Mouse (Mus musculus) bone marrow macrophage, adult 2 months (primary cell): Measurements from ENCODE around the gene Ubn1. TPM values are rescaled to one million over a fixed set of nuclear protein-coding genes. Genes with fewer than 3 reads are reported as not detected.

Experiments used
- H3K27ac ChIP-seq: 2 replicates; pipeline ENCODE4 v1.5.1; 2012; ENCODE audit warnings: low read depth, low read length; ENCODE audit not compliant: insufficient read depth
- H3K4me1 ChIP-seq: 2 replicates; pipeline ENCODE4 v1.6.1; 2012; ENCODE audit warnings: low read length; ENCODE audit not compliant: control insufficient read depth, insufficient read depth
- H3K4me3 ChIP-seq: 2 replicates; pipeline ENCODE4 v1.5.1; 2012; ENCODE audit warnings: mild to moderate bottlenecking, low read length, moderate library complexity; ENCODE audit not compliant: insufficient read depth
- CTCF ChIP-seq: IDR thresholded peaks from 2 replicates; pipeline ENCODE4 v1.5.1; 2012; ENCODE audit warnings: low read depth, mild to moderate bottlenecking, low read length, moderate library complexity
- POLR2A ChIP-seq: IDR thresholded peaks from 2 replicates; pipeline ENCODE4 v1.6.1; 2012; ENCODE audit warnings: mild to moderate bottlenecking, low read depth, low read length, borderline replicate concordance
- polyA plus RNA-seq: library from polyadenylated mRNA; stranded (reverse); fragments of >200 nt; gene quantifications from 2 replicates; pipeline ENCODE4 v1.2.4, GENCODE M21; 2012; ENCODE audit not compliant: missing spikeins, insufficient read depth, insufficient read length

Ubn1 gene
- polyA plus RNA-seq, 1 experiment: 35.1 TPM

DNA sequence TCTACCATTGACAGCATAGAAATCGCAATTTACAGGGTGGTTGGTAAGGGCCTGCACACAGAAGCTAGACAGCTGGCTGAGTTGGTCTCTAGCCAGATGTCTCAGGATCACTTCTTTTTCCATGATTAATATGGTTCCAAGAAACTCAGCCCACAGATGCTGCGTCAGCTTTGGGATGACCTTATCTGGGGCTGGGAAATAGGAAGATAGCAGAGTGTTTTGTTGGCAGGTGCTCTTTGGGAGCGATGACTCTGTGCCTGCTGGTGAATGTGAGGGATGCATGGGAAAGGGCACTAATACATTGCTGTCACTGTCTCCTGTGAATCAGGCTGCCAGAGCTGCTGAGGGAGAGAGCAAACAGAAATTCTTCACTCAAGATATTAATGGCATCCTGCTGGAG, 20.5 kb downstream of the Ubn1 start:
- Histone ChIP-seq H3K4me1 (no peaks in the 10 kb centered on the region), H3K4me3 (no peak overlapping the region), H3K27ac (no peak overlapping the region)
- TF ChIP-seq CTCF: no peak
- TF ChIP-seq POLR2A: no peak

DNA sequence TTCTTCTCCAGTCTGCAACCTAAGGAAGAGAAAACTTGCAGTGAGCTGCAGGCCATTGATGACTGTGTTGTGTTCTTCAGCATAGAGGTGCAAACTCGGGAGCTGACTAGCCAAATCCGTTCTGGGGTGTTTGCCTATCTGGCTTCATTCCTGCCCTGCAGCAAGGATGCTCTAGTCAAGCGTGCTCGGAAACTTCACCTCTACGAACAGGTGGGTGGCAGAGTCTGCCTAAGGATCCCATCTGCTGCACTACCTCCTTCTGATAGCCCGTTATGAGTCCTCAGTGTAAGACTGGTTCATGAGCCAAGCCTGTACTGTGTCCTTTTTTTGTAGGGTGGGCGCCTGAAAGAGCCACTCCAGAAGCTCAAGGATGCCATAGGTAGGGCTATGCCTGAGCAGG, 22.1 kb downstream of the Ubn1 start:
- TF ChIP-seq CTCF (no peak), POLR2A (no peak)
- no peak overlapping the region for H3K4me3 ChIP-seq
- no peaks in the 10 kb centered on the region for H3K4me1 ChIP-seq
- H3K27ac ChIP-seq: no peak overlapping the region

DNA sequence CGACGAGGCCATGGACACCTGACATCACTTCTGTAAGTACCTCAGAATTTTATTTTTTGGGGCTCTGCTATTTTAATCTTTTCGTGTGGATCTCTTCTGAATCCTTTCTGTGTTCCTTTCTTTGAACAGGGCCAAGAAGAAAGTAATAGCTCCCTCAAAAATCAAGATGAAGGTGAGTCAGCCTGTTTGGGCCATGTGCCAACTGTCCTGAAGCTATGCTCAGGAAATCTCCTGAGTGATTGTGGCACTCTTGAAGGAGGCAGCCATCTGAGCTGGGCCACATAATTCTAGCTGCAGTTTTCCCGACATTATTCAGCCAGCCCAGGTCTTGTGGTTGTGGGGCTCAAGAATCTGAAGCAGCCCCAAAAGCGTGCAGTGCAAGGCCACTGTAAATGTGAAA, 24.5 kb downstream of the Ubn1 start:
- H3K4me1 ChIP-seq: no peaks in the 10 kb centered on the region
- no peak overlapping the region for H3K27ac ChIP-seq
- no peak for TF ChIP-seq POLR2A
- no peak for TF ChIP-seq CTCF
- no peak overlapping the region for H3K4me3 ChIP-seq

DNA sequence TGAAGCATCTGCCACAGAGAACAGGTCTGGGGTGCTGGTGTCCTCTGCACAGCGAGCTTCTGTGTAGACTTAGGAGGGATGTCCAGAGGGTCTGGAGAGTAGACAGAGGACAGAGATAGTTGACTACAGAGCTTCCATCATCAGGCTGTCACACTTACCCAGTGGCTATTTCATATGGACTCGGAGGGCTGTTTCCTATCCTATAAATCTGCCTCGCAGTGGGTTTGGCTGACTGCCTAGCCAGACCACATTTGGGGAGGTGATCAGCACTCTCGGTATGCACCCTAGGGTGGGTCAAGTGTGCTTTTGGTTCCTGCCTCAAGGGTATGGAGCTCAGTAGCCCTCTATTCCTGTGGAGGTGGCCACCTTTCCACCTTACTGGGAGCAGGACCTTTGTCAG, 35.3 kb downstream of the Ubn1 start:
- Histone ChIP-seq H3K4me3 (no peak overlapping the region), H3K4me1 (no peaks in the 10 kb centered on the region), H3K27ac (no peak overlapping the region)
- TF ChIP-seq POLR2A: no peak
- TF ChIP-seq CTCF: no peak

DNA sequence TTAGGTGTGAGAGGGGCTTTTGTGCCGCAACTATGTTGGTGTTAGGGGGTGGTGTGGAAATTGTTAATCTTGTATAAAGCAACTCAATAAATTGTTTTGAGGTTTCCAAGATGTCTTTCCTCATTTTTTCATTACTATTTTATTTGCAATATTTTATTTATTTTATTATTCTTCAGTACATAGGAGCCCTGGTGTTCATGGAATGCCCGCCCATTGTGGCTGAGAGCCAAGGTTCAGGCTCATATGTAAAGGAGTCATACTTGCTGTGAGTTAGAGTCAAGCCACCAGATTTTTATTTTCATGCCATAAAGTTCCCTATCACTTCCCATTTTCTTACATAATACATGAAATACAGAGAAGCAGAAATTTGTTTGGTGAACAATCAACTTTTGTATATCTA, 36.3 kb downstream of the Ubn1 start:
- Histone ChIP-seq H3K27ac (no peak overlapping the region), H3K4me3 (no peak overlapping the region), H3K4me1 (no peaks in the 10 kb centered on the region)
- TF ChIP-seq CTCF (no peak), POLR2A (no peak)

DNA sequence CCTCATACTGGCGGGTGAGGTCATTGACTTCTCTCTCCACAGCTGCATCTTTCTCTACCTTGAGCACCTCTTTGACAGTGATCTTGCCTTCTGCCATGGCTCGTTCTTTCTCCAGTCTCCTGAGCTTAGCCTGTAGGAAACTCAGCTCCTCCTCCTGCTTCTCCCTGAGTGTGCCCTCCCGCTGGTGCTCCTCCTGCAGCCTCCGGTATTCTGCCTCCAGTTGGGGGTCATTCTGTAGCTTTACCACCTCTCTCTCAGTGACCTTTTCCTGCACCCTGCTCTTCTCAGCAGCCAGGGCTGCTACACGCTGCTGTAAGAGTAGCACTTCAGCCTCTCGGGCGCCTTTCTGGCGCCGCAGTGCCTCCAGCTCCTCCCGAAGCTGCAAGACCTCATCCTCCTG, 39.2 kb downstream of the Ubn1 start:
- no peak overlapping the region for H3K27ac ChIP-seq
- no peaks in the 10 kb centered on the region for H3K4me1 ChIP-seq
- TF ChIP-seq CTCF: no peak

DNA sequence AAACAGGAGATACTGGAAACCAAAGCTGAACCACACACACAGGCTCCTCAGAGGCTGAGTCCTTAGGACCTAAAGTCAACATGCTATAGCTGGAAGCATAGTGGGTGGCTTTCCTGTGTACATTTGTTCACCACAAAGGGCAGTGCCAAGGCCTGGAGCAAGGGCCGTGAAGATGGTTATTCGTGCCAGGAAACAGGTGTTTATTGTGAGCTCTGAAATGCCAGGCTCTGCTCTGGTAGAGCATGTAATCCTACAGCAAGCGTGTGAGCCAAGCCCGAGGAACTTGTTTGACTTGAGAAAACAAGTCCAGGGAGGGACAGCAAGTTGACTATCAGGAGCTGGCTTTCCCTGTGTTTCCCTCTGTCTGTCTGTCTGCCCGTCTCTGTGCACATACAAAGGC, 43.4 kb downstream of the Ubn1 start:
- Histone ChIP-seq H3K4me1 (no peaks in the 10 kb centered on the region), H3K4me3 (no peak overlapping the region), H3K27ac (no peak overlapping the region)
- TF ChIP-seq POLR2A: no peak
- no peak for TF ChIP-seq CTCF

More for the DNA sequence above, 39.2 kb downstream of the Ubn1 start:
- no peak overlapping the region for H3K4me3 ChIP-seq

DNA sequence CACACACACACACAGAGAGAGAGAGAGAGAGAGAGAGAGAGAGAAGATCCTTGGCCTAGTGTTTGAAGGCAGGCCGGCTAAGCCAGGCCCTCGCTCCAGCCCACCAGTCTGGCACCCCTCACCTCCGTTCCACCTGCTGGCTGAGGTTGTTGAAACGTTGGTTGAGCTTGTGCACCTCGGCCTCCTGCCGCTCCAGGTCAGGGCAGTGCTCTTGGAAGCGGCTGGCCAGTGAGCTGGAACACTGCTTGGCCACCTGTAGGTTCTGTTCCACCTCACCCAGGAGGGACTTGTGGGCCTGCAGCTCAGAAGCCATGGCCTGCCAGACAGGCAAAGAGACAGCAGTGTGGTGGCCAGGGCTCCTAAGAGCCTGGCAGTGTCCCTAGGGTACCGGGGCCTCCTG, 46.6 kb downstream of the Ubn1 start:
- H3K4me1 ChIP-seq: no peaks in the 10 kb centered on the region
- no peak overlapping the region for H3K4me3 ChIP-seq
- TF ChIP-seq CTCF (no peak), POLR2A (no peak)
- H3K27ac ChIP-seq: no peak overlapping the region

DNA sequence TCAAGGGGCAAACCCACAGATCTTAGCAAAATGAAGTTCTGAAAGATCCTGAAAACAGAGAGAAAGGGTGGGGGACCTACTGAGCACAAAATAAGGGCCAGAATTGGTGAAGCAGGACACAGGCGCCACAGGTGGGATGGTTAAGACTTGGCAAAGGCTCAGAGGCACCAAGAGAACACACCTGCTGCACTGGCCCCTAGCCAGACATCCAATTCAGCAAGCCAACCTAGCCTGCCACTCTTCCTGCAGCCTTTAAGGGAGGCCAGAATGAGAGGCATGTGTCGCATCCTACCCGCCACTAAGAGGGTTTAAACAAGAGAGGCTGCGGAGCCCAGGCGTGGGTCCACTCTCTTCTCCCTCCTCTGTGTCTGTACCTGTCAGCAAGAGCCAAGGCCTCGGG, 51.1 kb downstream of the Ubn1 start:
- Histone ChIP-seq H3K27ac (no peak overlapping the region), H3K4me3 (no peak overlapping the region), H3K4me1 (no peaks in the 10 kb centered on the region)
- TF ChIP-seq CTCF (no peak), POLR2A (no peak)

DNA sequence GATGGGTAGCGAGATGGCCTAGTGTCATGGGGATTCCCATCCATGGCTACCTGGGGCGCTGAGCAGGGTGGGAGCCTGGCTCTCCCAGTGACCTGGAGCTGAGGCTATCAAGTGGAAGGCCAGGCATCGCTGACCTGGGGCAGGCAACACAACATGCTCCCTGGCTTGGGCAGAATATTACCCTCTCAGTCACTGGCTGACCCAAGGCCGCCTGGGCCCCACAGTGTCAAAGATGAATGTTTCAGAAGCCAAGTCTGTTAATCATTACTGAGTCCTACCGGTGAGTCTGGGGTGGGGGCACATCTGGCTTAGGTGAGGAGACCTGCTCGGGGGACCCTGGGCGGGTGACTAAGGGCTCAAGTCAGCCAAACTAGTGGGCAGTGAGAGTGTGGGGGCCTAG, 60.0 kb downstream of the Ubn1 start:
- TF ChIP-seq CTCF: no peak
- TF ChIP-seq POLR2A: no peak
- no peak overlapping the region for H3K27ac ChIP-seq
- H3K4me1 ChIP-seq: no peaks in the 10 kb centered on the region
- H3K4me3 ChIP-seq: no peak overlapping the region

DNA sequence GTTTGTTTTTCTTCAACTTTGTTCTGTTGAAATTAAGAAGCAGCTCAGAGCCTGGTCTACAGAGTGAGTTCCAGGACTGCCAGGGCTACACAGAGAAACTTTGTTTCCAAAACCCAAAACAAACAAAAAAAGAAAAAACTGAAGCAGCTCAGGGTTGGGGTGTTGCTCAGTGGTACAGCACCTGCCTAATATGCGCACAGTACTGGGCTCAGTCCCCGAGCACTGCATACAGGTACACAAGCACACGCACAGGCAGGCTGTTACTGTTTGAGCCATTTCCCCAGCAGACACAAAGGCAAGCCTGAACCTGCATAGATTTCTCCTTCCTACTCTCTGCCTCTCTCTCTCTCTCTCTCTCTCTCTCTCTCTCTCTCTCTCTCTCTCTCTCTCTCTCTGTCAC, 61.2 kb downstream of the Ubn1 start:
- no peak overlapping the region for H3K27ac ChIP-seq
- TF ChIP-seq CTCF: no peak
- no peak for TF ChIP-seq POLR2A
- no peaks in the 10 kb centered on the region for H3K4me1 ChIP-seq
- H3K4me3 ChIP-seq: no peak overlapping the region
